Mouse (Mus musculus) lung, postnatal 36 days (tissue): ENCODE results near the gene Fuz.

Source experiments
- DNase-seq: peaks from one replicate; pipeline ENCODE4 v3.0.0; 2022; ENCODE audit warnings: mixed read lengths

Fuz gene

DNA sequence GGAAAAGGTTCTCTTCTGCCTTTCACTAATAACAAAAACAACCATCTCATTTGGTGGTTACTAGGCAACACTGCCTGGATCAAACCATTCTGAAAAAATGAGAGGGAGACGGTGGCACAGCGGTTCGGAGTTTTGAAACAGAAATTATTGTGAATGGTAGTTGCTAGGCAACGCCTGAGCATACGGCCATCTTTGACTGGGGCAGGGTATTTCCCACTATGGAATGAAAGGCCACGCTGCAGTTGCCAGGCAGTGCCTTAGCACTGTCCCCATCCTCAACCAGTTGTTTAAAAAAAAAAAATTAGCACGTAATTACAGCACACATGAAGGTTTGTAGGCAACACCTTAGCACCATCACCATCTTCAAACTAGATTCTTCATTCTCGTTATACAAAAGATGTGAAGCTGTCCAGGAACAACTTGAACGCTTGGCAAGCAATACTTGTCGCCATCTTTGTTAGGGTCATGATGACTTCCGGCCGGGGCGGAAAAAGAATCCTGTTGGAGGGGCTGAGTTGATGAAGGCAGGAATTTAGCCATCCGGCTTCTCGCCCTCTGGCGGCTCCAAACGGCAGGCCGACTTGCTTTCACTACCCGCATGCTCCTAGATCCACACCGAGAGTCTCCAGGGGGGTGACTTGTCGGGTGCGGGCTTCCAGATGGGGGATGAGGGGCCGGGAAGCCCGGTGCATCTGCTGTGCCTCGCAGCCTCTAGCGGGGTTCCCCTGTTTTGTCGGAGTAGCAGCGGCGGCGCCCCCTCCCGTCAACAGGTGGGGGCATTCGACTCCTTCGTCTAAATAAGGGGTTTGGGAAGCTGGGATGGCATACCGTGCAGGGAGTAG, at the start of gene Fuz:
Fuz (plus strand) TSS at position 487 of the 842 bp plus-strand sequence.
- peak; percentile 96 for DNase-seq

- no peak for DNase-seq
Measured at GRCm38 (mm10) chr7:44846804-44847203, 49.1 kb upstream of the Fuz start.

- DNase-seq: no peak
Measured at GRCm38 (mm10) chr7:44847772-44848171, 48.1 kb upstream of the Fuz start.

GRCm38 (mm10) chr7:44848561-44849415, 47.1 kb upstream of the Fuz start, which contains the start of the genes Akt1s1 and Tbc1d17:
Gene Akt1s1, plus strand, starts transcription at chr7:44848991.
Gene Tbc1d17, minus strand, starts transcription at chr7:44849079.
- peak; percentile 100 for DNase-seq

DNA sequence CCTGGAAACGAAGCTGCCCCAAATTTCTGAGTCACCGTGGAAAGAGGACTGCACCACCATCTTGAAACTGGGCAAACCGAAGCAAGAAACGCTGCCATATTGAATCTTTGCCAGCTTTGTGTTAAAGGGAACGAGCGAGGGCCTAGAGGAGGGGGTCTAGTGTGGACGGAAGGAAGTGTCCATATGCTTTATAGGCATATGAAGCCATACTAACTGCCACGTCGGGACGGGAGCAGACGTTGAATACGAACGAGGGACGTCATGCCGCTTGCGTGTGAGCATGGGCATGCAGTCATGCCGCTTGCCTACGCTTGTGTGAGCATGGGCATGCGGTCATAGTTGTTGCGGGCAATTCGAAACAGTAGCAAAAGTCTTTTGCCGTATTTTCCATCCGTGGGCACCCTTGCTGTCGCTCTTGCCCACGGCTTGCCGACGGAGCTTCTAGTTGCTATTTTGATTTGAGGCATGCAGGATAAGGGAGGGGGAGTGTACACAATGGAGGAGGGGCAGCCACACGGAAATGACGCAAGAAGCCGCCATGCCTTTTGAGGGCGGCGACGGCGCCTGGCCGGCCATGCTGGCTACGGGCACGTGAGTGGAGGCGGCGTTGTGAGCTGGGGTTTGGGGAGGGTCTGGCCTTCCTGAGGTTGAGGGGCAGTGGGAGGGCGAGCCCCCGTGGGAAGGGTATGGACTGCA, 46.3 kb upstream of the Fuz start:
- peak; percentile 95 for DNase-seq

DNA sequence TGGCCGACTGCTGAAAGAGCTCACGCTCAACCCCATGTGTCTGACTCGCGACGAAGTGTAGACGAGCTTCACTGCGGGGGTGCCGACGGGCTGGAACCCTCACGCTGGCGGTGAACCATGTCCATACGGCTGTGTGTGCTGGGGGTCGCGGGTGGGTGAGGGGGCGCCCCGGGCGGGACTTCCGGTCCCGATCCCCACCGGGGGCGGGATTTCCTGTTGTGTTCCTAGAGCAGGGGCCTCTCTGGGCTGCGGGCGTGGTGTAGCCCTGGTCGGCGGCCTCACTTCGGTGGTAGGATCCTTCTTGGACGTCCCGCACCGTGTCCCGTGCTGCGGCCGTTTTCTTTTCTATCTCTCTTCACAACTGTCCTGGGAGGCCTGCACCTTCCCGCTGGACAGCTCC, 45.7 kb upstream of the Fuz start:
- peak; percentile 80 for DNase-seq

DNA sequence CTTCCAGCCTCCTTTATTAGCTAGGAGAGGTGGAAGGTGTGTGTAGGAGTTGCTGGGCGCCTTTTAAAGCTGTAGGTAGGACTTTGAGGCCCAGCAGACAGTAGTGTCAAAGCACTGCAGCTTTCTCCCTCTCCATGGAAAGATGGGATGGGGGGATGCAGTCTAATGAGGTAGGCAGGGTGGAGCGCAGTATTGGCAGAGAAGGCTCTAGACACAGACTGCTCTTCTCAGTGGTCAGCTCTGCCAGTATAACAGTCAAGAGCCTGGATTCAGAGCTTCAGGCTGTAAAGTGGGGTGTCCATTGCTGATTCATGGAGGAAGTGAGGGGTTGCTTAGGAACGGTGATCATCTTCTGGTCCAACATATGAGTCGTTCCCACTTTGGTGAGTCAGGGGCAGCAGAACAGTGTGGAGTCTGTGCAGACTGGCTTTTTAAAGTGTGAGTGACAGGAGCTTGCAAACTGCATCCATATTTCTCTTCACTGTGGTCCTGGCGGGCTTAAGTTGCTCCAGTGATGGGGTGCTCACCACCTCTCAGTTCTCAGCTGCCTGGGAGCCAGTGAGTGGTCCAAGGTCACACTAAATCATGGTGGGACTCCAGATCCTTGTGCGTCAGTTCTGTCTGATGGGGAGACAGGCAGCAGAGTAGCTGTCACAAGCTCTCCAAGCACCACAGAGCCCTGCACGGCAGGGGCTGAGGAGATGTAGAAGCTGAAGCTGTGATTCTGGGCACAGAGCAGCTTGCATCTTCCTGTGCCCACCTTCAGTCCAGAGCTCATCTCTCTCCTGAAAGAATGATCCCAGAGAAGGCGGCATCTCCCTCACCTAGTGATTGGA, 44.9 kb upstream of the Fuz start:
- DNase-seq: no peak

GRCm38 (mm10) chr7:44851625-44852234, 44.1 kb upstream of the Fuz start:
- DNase-seq: no peak

DNA sequence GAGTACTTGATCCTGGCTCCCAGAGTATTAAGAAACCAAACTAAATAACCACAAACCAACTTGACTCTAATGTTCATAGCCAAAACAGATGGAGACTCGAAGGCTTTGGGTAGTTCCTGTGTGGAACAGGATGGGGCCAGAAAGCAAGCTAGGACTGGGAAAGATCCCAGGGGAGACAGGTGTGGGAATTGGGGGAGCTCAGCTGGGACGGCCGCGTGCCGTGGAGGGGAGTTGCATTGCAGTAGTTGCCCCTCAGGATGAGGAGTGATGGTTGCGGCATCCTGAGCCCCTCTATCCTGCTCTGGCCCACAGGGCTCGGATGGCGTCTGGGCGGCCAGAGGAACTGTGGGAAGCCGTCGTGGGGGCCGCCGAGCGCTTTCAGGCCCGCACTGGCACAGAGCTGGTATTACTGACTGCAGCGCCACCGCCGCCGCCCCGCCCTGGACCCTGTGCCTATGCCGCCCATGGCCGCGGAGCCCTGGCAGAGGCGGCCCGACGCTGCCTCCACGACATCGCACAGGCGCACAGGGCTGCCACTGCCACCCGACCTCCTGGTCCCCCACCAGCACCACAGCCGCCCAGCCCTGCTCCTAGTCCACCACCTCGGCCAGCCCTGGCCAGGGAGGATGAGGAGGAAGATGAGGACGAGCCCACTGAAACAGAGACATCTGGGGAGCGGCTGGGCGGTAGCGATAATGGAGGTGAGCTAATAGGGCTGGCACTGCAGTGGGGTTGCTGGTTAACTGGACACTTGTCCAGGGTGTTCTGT, 43.4 kb upstream of the Fuz start:
- no peak for DNase-seq

- no peak for DNase-seq
Measured at GRCm38 (mm10) chr7:44853065-44853464, 42.8 kb upstream of the Fuz start.

DNA sequence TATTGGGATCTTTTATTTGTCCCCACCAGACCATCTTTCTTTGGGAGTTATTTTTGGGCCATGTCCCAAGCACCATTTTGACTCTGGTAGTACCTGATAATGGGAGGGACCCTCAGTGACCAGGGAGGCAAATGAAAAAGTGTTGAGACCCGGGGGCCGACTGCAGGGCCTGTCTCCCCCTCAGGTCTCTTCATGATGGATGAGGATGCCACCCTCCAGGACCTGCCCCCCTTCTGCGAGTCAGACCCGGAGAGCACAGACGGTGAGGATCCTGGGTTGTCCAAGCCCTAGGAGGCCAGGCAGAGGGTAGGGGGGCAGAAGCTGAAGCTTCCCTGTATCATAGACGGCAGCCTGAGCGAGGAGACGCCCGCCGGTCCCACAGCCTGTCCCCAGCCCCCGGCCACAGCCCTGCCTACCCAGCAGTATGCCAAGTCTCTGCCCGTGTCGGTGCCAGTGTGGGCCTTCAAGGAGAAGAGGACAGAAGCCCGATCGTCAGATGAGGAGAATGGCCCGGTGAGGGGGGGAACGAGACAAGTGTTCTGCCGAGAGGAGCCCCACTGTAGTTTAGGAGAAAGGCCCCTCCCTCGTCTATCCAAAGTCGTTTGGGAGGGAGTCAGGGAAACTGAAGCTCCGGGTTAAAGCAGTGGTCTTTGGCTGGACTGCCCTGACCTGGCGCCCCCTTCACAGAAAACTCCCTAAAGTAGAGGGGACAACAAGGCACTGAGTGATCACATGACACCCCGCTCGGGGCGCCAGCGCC, 42.1 kb upstream of the Fuz start:
- no peak for DNase-seq

GRCm38 (mm10) chr7:44854356-44855031, 41.4 kb upstream of the Fuz start:
- DNase-seq: peak; percentile 93

GRCm38 (mm10) chr7:44855036-44855435, 40.8 kb upstream of the Fuz start:
- no peak for DNase-seq

- no peak for DNase-seq
Measured at GRCm38 (mm10) chr7:44856265-44856916, 39.5 kb upstream of the Fuz start.

DNA sequence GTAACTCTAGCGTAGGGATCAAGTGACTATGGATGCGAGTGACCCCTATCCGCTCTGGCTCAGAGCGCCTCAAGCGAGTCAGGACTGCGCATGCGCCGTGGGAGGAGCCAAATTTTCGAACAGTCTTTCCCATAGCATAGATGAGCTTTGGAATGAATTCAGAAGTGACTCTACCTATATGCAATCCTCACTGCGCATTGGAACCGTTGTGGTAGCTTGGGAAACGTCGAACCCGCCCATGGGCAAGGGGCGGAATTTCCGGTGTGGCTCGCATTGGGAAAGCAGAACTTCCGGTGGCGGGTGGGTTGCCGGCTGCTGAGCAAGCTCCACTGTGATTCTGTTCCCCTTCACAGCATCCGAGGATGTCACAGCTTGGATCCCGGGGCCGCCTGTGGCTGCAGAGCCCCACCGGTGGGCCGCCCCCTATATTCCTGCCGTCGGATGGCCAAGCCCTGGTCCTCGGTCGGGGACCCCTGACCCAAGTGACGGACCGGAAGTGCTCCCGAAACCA, 38.8 kb upstream of the Fuz start, which contains the start of gene Pnkp:
Pnkp (plus strand) TSS at position 98 of the 511 bp plus-strand sequence.
- DNase-seq: peak; percentile 92

- peak; percentile 73 for DNase-seq
Measured at GRCm38 (mm10) chr7:44857905-44858304, 38.0 kb upstream of the Fuz start.

DNA sequence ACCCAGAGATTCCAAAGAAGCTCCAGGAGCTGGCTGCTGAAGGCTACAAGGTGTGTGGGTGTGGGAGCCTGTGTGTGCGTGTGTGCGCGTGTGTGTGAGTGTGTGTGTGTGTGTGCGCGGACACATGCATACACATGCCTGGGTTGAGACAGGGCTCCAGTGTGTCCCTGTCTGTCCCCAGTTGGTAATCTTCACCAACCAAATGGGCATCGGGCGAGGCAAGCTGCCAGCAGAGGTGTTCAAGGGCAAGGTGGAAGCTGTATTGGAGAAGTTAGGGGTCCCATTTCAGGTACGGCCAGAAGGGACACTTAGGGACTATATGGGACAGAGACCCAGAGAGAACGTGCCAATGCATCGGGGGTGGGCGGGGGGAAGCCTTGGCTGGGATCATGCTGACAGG, 36.0 kb upstream of the Fuz start:
- no peak for DNase-seq

GRCm38 (mm10) chr7:44860576-44861428, 35.1 kb upstream of the Fuz start:
- peak; percentile 75 for DNase-seq
